Mouse (Mus musculus): ENCODE data around the gene Msh4. TPM values are rescaled to one million over a fixed set of nuclear protein-coding genes. Genes with fewer than 3 reads are reported as not detected.
"Not testable (repeated sequence)": the region's sequence is repeated elsewhere in the genome, so short reads cannot be mapped to it uniquely, and the experiment has no call there.

Gene Msh4
- polyA plus RNA-seq, 1 experiment from 2014 or later = 0.08 TPM

DNA sequence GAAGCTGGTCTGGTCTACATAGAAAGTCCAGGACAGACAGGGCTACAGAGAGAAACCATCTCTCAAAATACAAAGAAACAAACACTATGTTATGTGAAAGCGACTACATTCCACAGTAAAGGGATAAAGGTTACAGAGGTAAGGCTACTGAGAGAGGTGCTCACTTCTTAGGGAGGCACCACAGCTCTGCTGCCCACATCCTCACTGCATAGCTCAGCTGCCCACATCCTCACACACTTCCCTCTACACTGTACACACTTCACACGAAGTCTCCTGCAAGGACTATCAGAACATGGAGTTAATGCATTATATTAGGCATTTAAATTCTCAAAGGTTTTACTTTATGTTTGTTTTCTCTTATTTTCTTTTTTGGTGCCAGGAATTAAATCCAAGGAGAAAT, 42.1 kb downstream of the Msh4 start:
- ATAC-seq = no peak
- no peak overlapping the region for H3K9ac ChIP-seq (ENCODE audit: low read depth, low read length)
- H3K27ac ChIP-seq (ENCODE audit: low read depth, low read length) = no peak overlapping the region
- H3K27me3 ChIP-seq (replicated peaks; ENCODE audit: control insufficient read depth, insufficient read depth, low read length) = no peaks in the 10 kb centered on the region
- no peak overlapping the region for H3K4me3 ChIP-seq (ENCODE audit: low read length)
- H3K4me1 ChIP-seq (ENCODE audit: control insufficient read depth, insufficient read depth, low read depth, low read length) = peaks cover 3% of the 10 kb centered on the region; the same call in 1 of the 2 replicates
- 82% methylated on average over 2 of the region's 2 CpGs for WGBS
- H3K36me3 ChIP-seq (ENCODE audit: control insufficient read depth, insufficient read depth, low read length) = no peaks in the 10 kb centered on the region
- H3K4me2 ChIP-seq (ENCODE audit: low read length) = no peak overlapping the region
- H3K9me3 ChIP-seq (ENCODE audit: control insufficient read depth, low read length) = no peaks in the 10 kb centered on the region

DNA sequence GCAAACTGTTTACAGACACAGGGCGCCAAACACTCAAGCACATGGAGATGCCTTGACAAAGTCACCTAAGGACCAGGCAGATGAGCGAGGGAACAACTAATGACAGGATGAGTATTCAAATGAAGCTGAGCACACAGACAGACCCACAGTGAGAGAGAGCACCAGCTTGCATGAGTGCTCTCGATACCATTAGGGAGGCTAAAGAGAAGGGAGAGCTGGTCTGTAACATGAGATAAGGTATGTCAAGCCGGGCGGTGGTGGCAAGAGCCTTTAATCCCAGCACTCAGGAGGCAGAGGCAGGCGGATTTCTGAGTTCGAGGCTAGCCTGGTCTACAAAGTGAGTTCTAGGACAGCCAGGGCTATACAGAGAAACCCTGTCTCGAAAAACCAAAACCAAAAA, 45.5 kb downstream of the Msh4 start:
- not testable (repeated sequence) for H3K4me3 ChIP-seq (ENCODE audit: low read length); H3K27ac ChIP-seq (ENCODE audit: low read depth, low read length); H3K27me3 ChIP-seq (replicated peaks; ENCODE audit: control insufficient read depth, insufficient read depth, low read length); H3K4me1 ChIP-seq (ENCODE audit: control insufficient read depth, insufficient read depth, low read depth, low read length); H3K36me3 ChIP-seq (ENCODE audit: control insufficient read depth, insufficient read depth, low read length); H3K4me2 ChIP-seq (ENCODE audit: low read length); ATAC-seq; H3K9me3 ChIP-seq (ENCODE audit: control insufficient read depth, low read length); H3K9ac ChIP-seq (ENCODE audit: low read depth, low read length)
- WGBS = 93% methylated on average over 7 of the region's 8 CpGs

DNA sequence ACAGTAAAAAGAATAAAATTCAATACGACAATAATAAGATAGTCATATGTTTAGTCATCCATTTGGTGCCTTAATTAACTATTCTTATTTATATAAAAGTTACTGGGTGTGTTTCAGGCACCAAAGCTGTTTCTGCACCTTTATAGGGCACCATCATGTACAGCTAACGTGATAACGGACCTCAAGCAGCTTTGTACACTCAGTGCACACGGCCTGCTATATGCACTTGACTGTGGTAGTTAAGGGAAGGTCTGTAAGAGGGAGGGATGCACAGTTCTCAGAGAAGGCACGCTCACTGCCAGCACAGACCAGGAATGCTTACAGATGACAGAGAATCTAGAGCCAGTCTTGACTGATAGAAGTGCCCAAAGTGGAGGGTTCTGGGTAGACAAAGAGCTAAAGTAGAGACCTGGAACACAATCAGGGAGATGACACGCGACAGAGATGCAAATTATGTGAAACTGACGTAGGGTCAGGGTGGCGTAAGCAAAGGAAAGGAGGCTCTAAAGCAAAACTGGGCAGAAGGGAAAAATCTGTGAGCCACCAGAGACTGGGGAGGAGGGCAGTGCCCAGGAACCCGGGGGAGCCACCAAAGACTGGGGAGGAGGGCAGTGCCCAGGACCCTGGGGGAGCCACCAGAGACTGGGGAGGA, 47.5 kb downstream of the Msh4 start:
- WGBS = 84% methylated on average over 10 of the region's 10 CpGs

DNA sequence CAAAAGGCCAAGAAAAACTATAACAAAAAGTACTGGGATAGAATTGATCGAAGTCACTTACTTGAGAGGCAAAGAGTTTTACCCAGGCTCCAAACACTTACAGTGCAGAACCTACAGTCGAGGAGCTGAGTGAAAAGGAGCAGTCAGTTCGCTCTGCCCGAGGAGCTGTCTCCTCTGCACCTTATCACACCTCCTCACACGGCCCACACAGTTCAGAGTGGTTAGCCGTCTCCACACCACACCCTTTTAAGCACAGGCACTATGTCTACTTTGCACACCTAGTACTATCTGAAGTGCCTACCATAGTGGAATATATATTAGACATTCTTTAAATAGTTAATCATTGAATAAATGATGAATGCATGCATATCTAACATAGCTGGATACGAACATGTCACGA, 53.7 kb downstream of the Msh4 start:
- Histone ChIP-seq H3K9me3 (ENCODE audit: control insufficient read depth, low read length) (no peaks in the 10 kb centered on the region), H3K9ac (ENCODE audit: low read depth, low read length) (no peak overlapping the region), H3K4me1 (ENCODE audit: control insufficient read depth, insufficient read depth, low read depth, low read length) (no peaks in the 10 kb centered on the region), H3K36me3 (ENCODE audit: control insufficient read depth, insufficient read depth, low read length) (no peaks in the 10 kb centered on the region), H3K27ac (ENCODE audit: low read depth, low read length) (no peak overlapping the region), H3K27me3 (replicated peaks; ENCODE audit: control insufficient read depth, insufficient read depth, low read length) (no peaks in the 10 kb centered on the region), H3K4me2 (ENCODE audit: low read length) (no peak overlapping the region), H3K4me3 (ENCODE audit: low read length) (no peak overlapping the region)
- ATAC-seq = no peak
- 88% methylated on average over 8 of the region's 8 CpGs for WGBS

More for the DNA sequence above, 47.5 kb downstream of the Msh4 start:
- no peaks in the 10 kb centered on the region for H3K9me3 ChIP-seq (ENCODE audit: control insufficient read depth, low read length)
- H3K27ac ChIP-seq (ENCODE audit: low read depth, low read length) = no peak overlapping the region
- no peaks in the 10 kb centered on the region for H3K4me1 ChIP-seq (ENCODE audit: control insufficient read depth, insufficient read depth, low read depth, low read length)
- H3K4me3 ChIP-seq (ENCODE audit: low read length) = no peak overlapping the region
- no peaks in the 10 kb centered on the region for H3K36me3 ChIP-seq (ENCODE audit: control insufficient read depth, insufficient read depth, low read length)
- no peak overlapping the region for H3K4me2 ChIP-seq (ENCODE audit: low read length)
- no peak overlapping the region for H3K9ac ChIP-seq (ENCODE audit: low read depth, low read length)
- ATAC-seq = no peak
- no peaks in the 10 kb centered on the region for H3K27me3 ChIP-seq (replicated peaks; ENCODE audit: control insufficient read depth, insufficient read depth, low read length)

DNA sequence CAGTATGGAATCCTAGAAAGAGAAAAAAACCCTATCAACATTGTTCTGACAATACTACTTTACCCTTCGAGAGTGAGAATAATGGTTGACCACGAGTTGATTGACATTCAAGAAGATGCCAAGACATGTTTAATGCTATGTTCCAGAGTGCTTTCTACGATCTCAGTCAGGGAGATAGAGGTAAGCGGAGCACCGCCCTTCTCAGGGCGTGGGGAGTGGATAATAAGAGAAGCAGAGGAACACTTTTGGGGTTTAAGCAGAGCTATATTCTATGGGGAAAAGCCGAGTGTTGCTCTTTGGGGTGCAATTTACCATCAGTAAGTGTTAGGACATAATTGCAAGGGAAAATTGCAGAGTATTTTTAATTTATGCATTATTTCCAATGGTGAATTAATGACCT, 55.2 kb downstream of the Msh4 start:
- Histone ChIP-seq H3K9ac (ENCODE audit: low read depth, low read length) (no peak overlapping the region), H3K4me2 (ENCODE audit: low read length) (no peak overlapping the region), H3K27ac (ENCODE audit: low read depth, low read length) (no peak overlapping the region), H3K4me3 (ENCODE audit: low read length) (no peak overlapping the region), H3K9me3 (ENCODE audit: control insufficient read depth, low read length) (no peaks in the 10 kb centered on the region), H3K4me1 (ENCODE audit: control insufficient read depth, insufficient read depth, low read depth, low read length) (no peaks in the 10 kb centered on the region), H3K36me3 (ENCODE audit: control insufficient read depth, insufficient read depth, low read length) (no peaks in the 10 kb centered on the region), H3K27me3 (replicated peaks; ENCODE audit: control insufficient read depth, insufficient read depth, low read length) (no peaks in the 10 kb centered on the region)
- WGBS = 87% methylated on average over 7 of the region's 7 CpGs
- ATAC-seq = no peak

DNA sequence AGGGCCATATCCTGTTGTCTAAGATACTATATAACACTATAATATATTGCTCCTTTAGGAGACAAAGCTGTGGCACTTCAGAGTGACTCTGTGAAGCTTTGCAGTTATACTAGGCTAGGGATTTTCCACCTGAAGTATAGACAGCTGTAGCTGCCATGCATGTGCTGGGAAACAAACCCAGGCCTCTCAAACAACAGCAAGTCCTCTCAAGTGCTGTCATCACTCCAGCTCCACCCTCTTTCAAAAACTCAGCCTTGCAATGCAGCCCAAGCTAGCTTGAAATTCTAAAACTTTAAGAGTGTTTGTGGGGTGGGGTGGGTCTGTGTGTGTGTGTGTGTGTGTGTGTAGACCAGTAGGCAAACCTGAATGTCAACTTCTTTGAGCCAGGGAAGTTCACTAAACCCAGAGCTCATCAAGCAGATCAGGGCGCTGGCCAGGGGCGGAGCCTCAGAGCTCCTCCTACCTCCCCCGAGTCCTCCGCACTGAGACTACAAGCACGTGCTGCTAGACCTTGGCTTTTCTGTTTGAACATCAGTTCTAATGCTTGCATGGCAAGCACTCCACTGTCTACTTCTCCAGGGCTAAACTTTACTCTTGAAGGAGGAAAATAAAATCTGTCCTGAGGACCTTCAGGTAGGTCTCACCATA, 56.4 kb downstream of the Msh4 start:
- no peak overlapping the region for H3K9ac ChIP-seq (ENCODE audit: low read depth, low read length)
- WGBS = 15% methylated on average over 5 of the region's 5 CpGs
- no peaks in the 10 kb centered on the region for H3K4me1 ChIP-seq (ENCODE audit: control insufficient read depth, insufficient read depth, low read depth, low read length)
- H3K9me3 ChIP-seq (ENCODE audit: control insufficient read depth, low read length) = no peaks in the 10 kb centered on the region
- H3K27ac ChIP-seq (ENCODE audit: low read depth, low read length) = no peak overlapping the region
- H3K36me3 ChIP-seq (ENCODE audit: control insufficient read depth, insufficient read depth, low read length) = no peaks in the 10 kb centered on the region
- H3K27me3 ChIP-seq (replicated peaks; ENCODE audit: control insufficient read depth, insufficient read depth, low read length) = no peaks in the 10 kb centered on the region
- no peak; the same call in 1 of the 2 replicates for ATAC-seq
- no peak overlapping the region for H3K4me3 ChIP-seq (ENCODE audit: low read length)
- H3K4me2 ChIP-seq (ENCODE audit: low read length) = no peak overlapping the region

DNA sequence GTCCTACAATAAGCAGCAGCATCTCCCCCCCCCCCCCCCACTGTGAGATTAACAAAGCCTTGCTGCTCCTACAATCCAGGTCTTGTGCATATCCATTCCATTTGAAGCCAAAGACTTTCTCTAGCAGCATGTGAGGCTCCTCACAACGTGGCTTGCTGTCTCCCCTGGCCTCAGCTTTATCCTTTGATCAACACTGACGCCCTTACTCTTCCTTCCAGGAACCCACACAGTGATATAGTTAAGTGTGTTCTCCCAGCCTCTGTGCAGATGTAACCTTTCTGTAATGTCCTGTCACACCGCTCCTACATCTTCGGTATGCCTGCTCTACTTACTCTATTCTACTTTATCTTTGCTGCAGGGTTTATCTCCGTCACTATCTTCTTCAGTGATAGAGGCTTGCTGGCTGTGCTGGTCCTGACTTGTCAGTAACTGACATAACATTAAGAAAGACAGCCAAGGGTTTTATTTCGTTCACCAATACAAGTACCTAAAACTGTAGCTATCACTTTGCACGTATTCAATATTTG, 58.7 kb downstream of the Msh4 start:
- H3K27ac ChIP-seq (ENCODE audit: low read depth, low read length) = no peak overlapping the region
- WGBS = 83% methylated on average over 7 of the region's 7 CpGs
- no peaks in the 10 kb centered on the region for H3K9me3 ChIP-seq (ENCODE audit: control insufficient read depth, low read length)

DNA sequence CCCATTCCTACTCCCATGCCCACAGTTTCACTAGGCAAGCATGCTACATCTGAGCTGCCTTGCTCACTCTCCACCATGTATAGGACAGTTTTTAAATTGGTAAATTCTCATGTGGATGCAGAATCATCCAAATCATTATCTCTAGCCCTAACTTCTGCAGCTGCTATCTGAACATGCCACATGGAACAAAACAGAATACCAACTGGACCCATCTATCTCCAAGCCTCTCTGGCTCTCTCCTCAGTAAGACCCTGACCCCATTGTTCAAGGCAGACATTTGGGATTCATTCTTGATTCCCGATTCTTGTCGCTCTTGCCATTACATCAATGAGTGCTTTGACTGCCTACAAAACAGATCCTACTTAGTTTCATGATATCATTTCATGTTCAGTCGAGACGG, 59.8 kb downstream of the Msh4 start:
- no peak for ATAC-seq
- Histone ChIP-seq H3K27ac (ENCODE audit: low read depth, low read length) (no peak overlapping the region), H3K4me1 (ENCODE audit: control insufficient read depth, insufficient read depth, low read depth, low read length) (no peaks in the 10 kb centered on the region), H3K27me3 (replicated peaks; ENCODE audit: control insufficient read depth, insufficient read depth, low read length) (no peaks in the 10 kb centered on the region), H3K4me3 (ENCODE audit: low read length) (no peak overlapping the region), H3K9me3 (ENCODE audit: control insufficient read depth, low read length) (no peaks in the 10 kb centered on the region), H3K36me3 (ENCODE audit: control insufficient read depth, insufficient read depth, low read length) (no peaks in the 10 kb centered on the region), H3K9ac (ENCODE audit: low read depth, low read length) (no peak overlapping the region), H3K4me2 (ENCODE audit: low read length) (no peak overlapping the region)
- 92% methylated on average over 4 of the region's 4 CpGs for WGBS

More for the DNA sequence above, 58.7 kb downstream of the Msh4 start:
- no peaks in the 10 kb centered on the region for H3K36me3 ChIP-seq (ENCODE audit: control insufficient read depth, insufficient read depth, low read length)
- H3K4me2 ChIP-seq (ENCODE audit: low read length) = no peak overlapping the region
- H3K27me3 ChIP-seq (replicated peaks; ENCODE audit: control insufficient read depth, insufficient read depth, low read length) = no peaks in the 10 kb centered on the region
- ATAC-seq = no peak
- H3K4me3 ChIP-seq (ENCODE audit: low read length) = no peak overlapping the region
- H3K9ac ChIP-seq (ENCODE audit: low read depth, low read length) = no peak overlapping the region
- no peaks in the 10 kb centered on the region for H3K4me1 ChIP-seq (ENCODE audit: control insufficient read depth, insufficient read depth, low read depth, low read length)

DNA sequence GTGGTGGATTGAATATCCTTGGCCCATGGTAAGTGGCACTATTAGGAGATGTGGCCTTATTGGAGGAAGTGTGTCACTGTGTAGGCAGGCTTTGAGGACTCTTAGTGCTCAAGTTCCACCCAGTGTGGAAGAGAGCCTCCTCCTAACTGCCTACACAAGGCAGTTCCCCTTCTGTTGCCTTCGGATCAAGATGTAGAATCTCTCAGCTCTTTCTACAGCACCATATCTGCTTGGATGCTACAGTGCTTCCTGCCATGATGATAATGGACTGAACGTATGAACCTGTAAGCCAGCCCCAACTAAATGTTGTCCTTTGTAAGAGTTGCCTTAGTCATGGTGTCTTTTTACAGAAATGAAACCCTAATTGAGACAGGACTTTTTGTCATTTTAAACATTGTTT, 60.4 kb downstream of the Msh4 start:
- no peak overlapping the region for H3K4me3 ChIP-seq (ENCODE audit: low read length)
- WGBS = 87% methylated on average over 2 of the region's 2 CpGs
- no peaks in the 10 kb centered on the region for H3K36me3 ChIP-seq (ENCODE audit: control insufficient read depth, insufficient read depth, low read length)
- no peak overlapping the region for H3K4me2 ChIP-seq (ENCODE audit: low read length)
- ATAC-seq = no peak
- no peaks in the 10 kb centered on the region for H3K9me3 ChIP-seq (ENCODE audit: control insufficient read depth, low read length)
- H3K9ac ChIP-seq (ENCODE audit: low read depth, low read length) = no peak overlapping the region
- H3K27ac ChIP-seq (ENCODE audit: low read depth, low read length) = no peak overlapping the region
- H3K4me1 ChIP-seq (ENCODE audit: control insufficient read depth, insufficient read depth, low read depth, low read length) = no peaks in the 10 kb centered on the region
- H3K27me3 ChIP-seq (replicated peaks; ENCODE audit: control insufficient read depth, insufficient read depth, low read length) = no peaks in the 10 kb centered on the region
